Mouse (Mus musculus): ENCODE measurements around the gene Nr2c2. TPM values are rescaled to one million over a fixed set of nuclear protein-coding genes. Genes with fewer than 3 reads are reported as not detected.
"Not testable (repeated sequence)": the region's sequence is repeated elsewhere in the genome, so short reads cannot be mapped to it uniquely, and the experiment has no call there.

Gene Nr2c2
- 100 to 1,000 TPM in 2 of 4 experiments, 10 to 100 TPM in 2; 95.4 to 112 (median 101) TPM for total RNA-seq (2022)

- peak; percentile 71 to 88 for DNase-seq (ENCODE audit: low spot score in 2 of 2)
Observed at GRCm38 (mm10) chr6:92091130-92091591, at the start of gene Nr2c2. TSS of gene Nr2c2 (plus strand) at chr6:92091390.

- peak in 1 of 2 experiments; percentile 28 for DNase-seq (ENCODE audit: low spot score in 2 of 2)
Observed at GRCm38 (mm10) chr6:92042055-92042454, 49.1 kb upstream of the Nr2c2 start.

DNA sequence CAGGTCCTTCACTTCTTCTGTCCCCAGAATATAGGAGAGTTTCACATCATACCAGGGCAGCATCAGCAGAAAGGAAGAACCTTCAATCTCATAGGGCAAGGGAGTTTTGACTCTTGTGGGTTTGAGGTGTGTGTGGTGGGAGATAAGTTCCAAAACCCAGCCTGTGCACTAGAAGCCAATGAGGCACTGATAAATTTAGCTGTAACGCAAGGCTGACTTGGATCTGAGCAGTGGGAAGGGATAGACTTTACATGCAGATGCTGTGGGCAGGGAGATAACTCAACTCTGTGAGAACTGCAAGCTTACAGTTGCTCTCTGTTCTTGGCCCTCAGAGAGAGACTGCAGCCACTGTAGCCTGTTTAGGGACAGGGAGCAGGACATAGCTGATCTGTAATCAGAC is 48.3 kb upstream of the Nr2c2 start:
- no peak for DNase-seq (ENCODE audit: low spot score in 2 of 2)

DNA sequence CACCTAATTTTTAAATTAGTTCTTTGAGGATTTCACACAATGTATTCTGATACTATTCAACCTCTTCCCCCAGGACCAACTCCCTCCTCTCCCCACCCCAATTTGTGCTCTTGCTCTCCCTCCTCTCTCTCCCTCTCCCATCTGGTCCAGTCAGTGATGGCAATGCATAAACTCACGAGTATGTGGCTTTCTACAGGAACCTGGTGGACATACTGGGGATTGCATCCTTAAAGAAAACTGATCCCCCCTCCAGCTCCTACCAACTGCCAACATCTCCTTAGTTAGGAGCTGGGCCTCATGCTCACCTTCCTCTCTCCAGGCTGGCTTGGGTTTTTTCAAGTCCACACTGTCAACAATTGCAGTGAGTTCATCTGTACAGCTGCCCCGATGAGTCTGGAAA is 33.4 kb upstream of the Nr2c2 start:
- no peak for DNase-seq (ENCODE audit: low spot score in 2 of 2)

DNA sequence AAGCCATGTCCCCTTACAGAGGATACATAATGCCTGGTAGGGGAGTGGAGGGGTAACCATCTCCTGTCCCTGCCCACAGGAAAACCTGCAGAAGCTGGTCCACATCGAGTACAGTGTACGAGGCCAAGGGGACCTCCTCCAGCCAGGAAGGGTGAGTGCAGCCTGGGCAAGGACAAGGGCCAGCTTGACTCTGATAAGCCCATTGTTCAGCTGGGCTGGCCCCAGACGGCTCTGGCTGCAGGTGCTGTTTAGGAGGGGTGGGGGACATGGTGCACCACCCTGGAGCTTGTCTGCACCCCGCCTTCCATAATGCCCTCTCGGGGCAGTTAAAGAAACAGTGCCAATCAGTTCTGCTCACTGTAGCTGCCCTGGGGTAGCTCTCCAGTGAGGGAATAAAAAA is 29.5 kb upstream of the Nr2c2 start:
- DNase-seq (ENCODE audit: low spot score in 2 of 2), result no peak

DNA sequence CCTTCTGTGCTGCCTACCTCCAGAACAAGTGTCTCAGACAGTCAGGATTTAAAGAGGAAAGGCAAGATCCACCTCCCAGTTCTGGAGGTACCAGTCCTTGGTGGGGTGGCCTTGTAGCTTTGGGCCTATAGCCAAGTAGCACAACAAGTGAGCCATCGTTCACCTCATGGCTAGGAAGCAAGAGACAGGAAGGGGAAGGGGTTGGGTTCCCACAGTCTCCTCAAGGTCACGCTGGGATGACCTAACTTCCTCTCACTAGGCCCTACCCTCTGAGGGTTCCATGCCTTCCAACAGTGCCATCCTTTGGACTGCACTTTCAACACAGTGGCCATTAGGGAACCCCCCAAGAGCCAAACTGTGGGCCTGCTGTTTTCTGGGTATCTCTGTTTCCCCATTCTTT is 27.7 kb upstream of the Nr2c2 start:
- no peak for DNase-seq (ENCODE audit: low spot score in 2 of 2)

GRCm38 (mm10) chr6:92064101-92064500 is 27.1 kb upstream of the Nr2c2 start:
- no peak for DNase-seq (ENCODE audit: low spot score in 2 of 2)

DNA sequence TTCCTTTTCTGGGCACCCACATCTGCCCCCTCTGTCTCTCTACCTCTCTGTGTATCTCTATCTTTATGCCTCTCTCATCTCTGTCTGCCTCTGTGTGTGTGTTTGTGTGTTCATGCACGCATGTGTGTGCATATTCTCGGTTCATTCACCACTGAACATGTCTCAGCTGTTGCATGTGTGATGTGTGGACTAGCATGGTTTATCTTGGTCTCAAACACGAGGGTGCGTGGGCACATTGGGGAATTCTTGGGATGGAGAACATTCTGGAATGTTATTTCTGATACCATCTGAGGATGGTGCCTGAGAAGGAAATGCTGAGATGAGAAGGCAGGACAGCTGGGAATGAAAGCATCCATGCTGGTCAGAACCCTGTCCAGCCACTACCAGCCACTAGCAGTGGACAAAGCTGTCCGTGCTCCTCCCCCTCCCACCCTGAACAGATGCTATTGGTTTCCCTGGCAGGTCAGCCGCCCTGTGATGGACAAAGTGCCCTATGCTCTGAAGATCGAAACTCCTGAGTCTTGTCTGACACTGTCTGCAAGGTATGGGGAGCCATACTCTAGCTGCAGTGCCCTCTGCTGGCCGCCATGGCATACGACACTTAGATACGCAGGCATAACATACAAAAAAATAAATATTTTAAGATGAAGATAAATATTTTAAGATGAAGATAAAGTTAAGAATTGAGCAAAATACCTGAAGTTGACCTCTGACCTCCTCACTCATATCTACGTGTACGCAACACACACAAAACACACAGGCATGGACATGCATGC is 25.3 kb upstream of the Nr2c2 start:
- DNase-seq (ENCODE audit: low spot score in 2 of 2), result peak in 1 of 2 experiments; percentile 35

GRCm38 (mm10) chr6:92067146-92067790 is 23.9 kb upstream of the Nr2c2 start:
- DNase-seq (ENCODE audit: low spot score in 2 of 2), result peak in 1 of 2 experiments; percentile 54

- DNase-seq (ENCODE audit: low spot score in 2 of 2), result no peak
Observed at GRCm38 (mm10) chr6:92071121-92071839, 19.9 kb upstream of the Nr2c2 start.

- no peak for DNase-seq (ENCODE audit: low spot score in 2 of 2)
Observed at GRCm38 (mm10) chr6:92080730-92081129, 10.5 kb upstream of the Nr2c2 start.

DNA sequence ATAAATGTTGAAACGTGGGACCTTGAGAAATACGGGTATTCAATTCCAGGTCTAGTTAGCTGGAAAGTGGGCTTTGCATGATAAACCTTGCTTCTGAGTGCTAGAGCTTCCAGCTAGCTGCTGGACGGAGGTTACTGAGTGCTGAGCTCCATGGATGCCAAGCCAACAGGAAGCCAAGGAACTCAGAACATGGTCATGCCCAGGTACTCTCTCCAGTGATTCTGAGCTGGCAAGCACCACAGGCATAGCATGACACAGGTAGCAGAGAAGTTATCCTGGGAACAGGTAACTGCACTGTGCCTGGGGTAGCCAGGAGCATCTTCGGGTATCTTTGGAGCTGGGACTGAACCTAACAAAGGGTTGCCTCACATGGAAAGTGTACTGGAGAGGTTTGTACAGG is 8.4 kb upstream of the Nr2c2 start:
- no peak for DNase-seq (ENCODE audit: low spot score in 2 of 2)

- DNase-seq (ENCODE audit: low spot score in 2 of 2), result no peak
Observed at GRCm38 (mm10) chr6:92084932-92085331, 6.3 kb upstream of the Nr2c2 start.

DNA sequence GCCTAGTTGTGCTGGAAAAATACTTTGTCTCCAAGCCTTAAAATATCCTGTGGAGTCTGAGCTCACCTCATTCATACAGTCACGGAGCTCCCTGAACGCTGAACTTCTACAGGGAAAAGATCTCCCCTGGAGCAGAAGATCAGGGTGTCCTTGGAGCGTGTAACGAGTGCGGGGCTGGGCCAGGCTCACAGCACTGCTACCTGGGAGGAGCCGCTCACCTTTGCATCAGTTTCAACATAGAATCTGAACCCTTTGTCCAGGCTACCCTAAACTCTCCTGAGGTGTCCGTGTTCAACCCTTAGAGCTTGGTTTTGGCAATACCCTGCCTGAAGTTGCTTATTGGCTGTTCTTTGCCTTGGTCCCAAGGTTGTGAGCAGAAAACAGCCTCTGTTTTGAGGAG is 2.0 kb upstream of the Nr2c2 start:
- not testable (repeated sequence) for DNase-seq (ENCODE audit: low spot score in 2 of 2)

DNA sequence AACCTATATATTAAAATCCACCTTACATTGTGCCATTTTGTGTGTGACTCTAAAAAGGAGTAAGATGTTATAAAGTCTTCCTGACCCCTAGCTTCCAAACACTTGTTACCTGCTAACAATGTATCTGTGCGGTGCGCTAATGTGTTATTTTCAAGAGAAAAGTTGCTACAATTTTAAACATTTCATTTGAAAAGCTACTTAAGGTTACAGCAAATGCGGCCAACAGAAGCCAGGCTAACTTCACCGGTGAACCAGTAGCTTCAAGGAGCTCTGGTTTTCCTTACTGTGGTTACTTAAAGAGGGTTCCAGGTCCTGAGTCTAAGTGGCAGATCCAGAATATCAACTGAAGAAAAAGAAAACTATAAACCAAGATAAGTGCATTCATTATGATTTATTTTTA is 1.2 kb upstream of the Nr2c2 start:
- no peak for DNase-seq (ENCODE audit: low spot score in 2 of 2)

GRCm38 (mm10) chr6:92090497-92090896 is 693 bp upstream of the Nr2c2 start:
- no peak for DNase-seq (ENCODE audit: low spot score in 2 of 2)

DNA sequence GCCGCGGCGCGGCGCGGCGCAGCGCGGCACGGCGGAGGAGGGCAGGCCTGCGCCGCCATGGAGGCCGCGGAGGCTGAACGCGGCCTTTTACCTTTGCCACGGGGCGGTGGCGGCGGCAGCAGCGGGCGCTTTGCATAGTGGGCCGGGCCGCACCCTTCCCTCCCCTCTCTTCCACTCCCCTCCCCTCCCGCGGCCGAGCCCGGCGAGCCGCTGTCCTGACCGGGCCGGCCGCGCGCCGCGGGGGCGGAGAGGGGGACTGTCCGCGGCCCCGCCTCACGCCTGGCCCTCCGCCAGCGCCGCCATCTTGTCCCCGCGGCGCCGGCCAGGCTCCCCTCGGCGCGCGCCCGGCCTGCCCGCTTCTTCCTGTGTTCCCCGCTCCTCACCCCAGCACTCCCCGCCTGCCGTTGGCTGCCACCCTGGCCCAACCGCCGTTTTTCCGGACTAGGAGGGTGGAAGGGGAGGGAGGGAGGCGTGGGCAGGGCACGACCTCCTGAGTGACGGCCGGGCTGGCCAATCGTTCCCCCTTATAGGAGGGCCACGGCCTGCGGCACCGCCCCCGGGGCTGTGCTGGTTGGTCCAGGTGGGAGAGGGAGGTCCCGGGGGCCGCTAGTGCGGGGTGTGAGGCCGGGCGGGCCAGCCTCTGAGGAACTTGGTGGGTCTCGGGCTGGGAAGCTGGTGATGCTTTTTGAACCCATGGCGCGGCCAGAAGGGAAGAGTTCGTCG is 738 bp downstream of the Nr2c2 start:
- peak; percentile 99 to 100 for DNase-seq (ENCODE audit: low spot score in 2 of 2)

GRCm38 (mm10) chr6:92092737-92093136 is 1.5 kb downstream of the Nr2c2 start:
- no peak for DNase-seq (ENCODE audit: low spot score in 2 of 2)

GRCm38 (mm10) chr6:92093869-92094268 is 2.7 kb downstream of the Nr2c2 start:
- no peak for DNase-seq (ENCODE audit: low spot score in 2 of 2)

- no peak for DNase-seq (ENCODE audit: low spot score in 2 of 2)
Observed at GRCm38 (mm10) chr6:92100679-92101360, 9.6 kb downstream of the Nr2c2 start.

DNA sequence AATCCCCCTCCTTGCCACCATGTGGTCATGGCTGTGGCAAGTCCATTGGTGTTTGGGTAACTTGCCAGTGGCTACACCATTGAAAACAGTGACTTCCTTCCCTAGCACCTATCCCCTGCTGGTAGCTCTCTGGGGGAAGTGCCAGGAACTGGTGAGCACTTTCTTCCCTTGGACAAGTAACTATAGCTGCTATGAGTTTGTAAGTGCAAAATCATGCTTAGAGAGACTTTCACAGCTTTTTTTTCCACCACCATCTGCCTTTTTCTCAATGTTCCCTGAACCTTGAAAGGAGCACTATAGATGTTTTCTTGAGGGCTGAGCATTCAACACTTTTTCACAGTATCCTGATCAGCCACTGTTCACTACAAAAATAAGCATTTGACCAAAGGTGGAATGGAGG is 33.4 kb downstream of the Nr2c2 start:
- DNase-seq (ENCODE audit: low spot score in 2 of 2), result no peak

Measured in left cerebral cortex, adult 8-10 months (tissue).